Mouse (Mus musculus) spleen, adult 2 months (tissue): ENCODE measurements at regions not wholly inside any gene's neighbourhood (a gene's known extent, or its start where the extent isn't known, plus 50 kb on each side); places are given as distances from the start of the nearest gene placed in this dataset.

Experiments
- DNase-seq, 2 experiments: peaks; one replicate each; pipeline versions ENCODE4 v3.0.0 to v3.0.0-alpha.2; 2012 to 2021; ENCODE audit warnings: low spot score in 2 of 2, low read depth in 1 of 2
- H3K27ac ChIP-seq: fragments of 200-500 bp; 2 replicates; pipeline ENCODE4 v1.5.1; 2012; ENCODE audit warnings: low read length, inconsistent platforms; ENCODE audit not compliant: insufficient read depth
- H3K27me3 ChIP-seq: fragments of 200-500 bp; 2 replicates; pipeline ENCODE4 v1.6.1; 2012; ENCODE audit warnings: mild to moderate bottlenecking, moderate library complexity, low read length, inconsistent platforms; ENCODE audit not compliant: control insufficient read depth, insufficient read depth
- H3K36me3 ChIP-seq: fragments of 200-500 bp; 2 replicates; pipeline ENCODE4 v1.6.1; 2012; ENCODE audit warnings: mild to moderate bottlenecking, low read length, inconsistent platforms; ENCODE audit not compliant: control insufficient read depth, insufficient read depth
- H3K4me1 ChIP-seq: fragments of 200-500 bp; 2 replicates; pipeline ENCODE4 v1.6.1; 2011; ENCODE audit warnings: inconsistent platforms; ENCODE audit not compliant: control insufficient read depth, insufficient read depth, insufficient read length
- H3K4me3 ChIP-seq: fragments of 200-500 bp; 2 replicates; pipeline ENCODE4 v1.5.1; 2011; ENCODE audit warnings: mild to moderate bottlenecking, inconsistent platforms; ENCODE audit not compliant: insufficient read depth, insufficient read length; ENCODE audit errors: extremely low read depth
- CTCF ChIP-seq: fragments of 200-500 bp; IDR thresholded peaks from 2 replicates; pipeline ENCODE4 v1.5.1; 2011; ENCODE audit warnings: mild to moderate bottlenecking, inconsistent platforms; ENCODE audit not compliant: insufficient read depth, insufficient read length, insufficient replicate concordance; ENCODE audit errors: extremely low read depth
- POLR2A ChIP-seq: fragments of 200-500 bp; IDR thresholded peaks from 2 replicates; pipeline ENCODE4 v1.6.1; 2011; ENCODE audit warnings: low read depth, low read length, inconsistent platforms
- WGBS: fragments of 180-500 bp; shearing (Covaris S2); methylation state at CpG from one replicate; pipeline ENCODE4 v1.1.7; 2018; 5-methylcytosine and 5-hydroxymethylcytosine counted together

DNA sequence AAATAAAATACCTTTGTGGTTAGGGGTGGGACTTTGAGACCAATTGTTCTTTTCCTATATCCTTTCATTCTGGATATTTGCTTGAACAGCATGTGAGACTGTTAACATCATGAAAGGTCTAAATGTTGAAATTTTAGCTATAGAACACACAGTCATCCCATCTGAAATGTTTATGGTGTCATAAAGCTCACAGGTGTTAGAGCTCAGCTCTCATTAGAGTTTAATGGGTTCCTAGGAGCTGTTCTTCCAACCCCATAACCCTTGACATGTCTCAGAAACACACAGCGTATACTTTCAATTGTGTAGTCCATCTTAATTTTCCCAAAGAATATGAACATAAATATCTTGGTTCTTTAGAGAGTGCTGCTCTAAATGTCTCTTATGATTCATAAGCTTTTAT, 61.6 kb upstream of the Zwint start:
- no peak for DNase-seq
- no peaks in the 10 kb centered on the region for H3K36me3 ChIP-seq
- H3K4me1 ChIP-seq, result no peaks in the 10 kb centered on the region
- H3K4me3 ChIP-seq, result no peak overlapping the region
- H3K27me3 ChIP-seq, result no peaks in the 10 kb centered on the region
- no peak for TF ChIP-seq POLR2A
- TF ChIP-seq CTCF, result no peak
- WGBS, result 89% methylated on average over 1 of the region's 1 CpGs
- no peak overlapping the region for H3K27ac ChIP-seq
